Mouse (Mus musculus) midbrain, embryonic 14.5 days (tissue): ENCODE measurements at regions not wholly inside any gene's neighbourhood (a gene's known extent, or its start where the extent isn't known, plus 50 kb on each side); places are given as distances from the start of the nearest gene placed in this dataset.

Experiments used
- ATAC-seq: fragments of 200-750 bp; cut with Nextera tagmentation; 2 replicates; pipeline ENCODE4 v1.8.0; 2017; ENCODE audit warnings: moderate number of reproducible peaks, moderate library complexity; ENCODE audit not compliant: low FRiP score, low TSS enrichment
- DNase-seq: peaks from one replicate; pipeline ENCODE4 v3.0.0-alpha.2; 2015
- H3K27ac ChIP-seq: fragments of 300-500 bp; sonication (generic); replicated peaks from 2 replicates; pipeline ENCODE4 v1.5.1; 2014; ENCODE audit warnings: mild to moderate bottlenecking, low read depth, low read length, moderate library complexity
- H3K27me3 ChIP-seq: fragments of 300-500 bp; sonication (generic); 2 replicates; pipeline ENCODE4 v1.6.1; 2014; ENCODE audit warnings: low read length, control low read depth, mixed read lengths; ENCODE audit not compliant: control insufficient read depth, insufficient read depth
- H3K36me3 ChIP-seq: fragments of 300-500 bp; sonication (generic); 2 replicates; pipeline ENCODE4 v1.6.1; 2014; ENCODE audit warnings: low read length, control low read depth; ENCODE audit not compliant: control insufficient read depth, insufficient read depth
- H3K4me1 ChIP-seq: fragments of 300-500 bp; sonication (generic); 2 replicates; pipeline ENCODE4 v1.6.1; 2014; ENCODE audit warnings: mild to moderate bottlenecking, antibody characterized with exemption, low read length, control low read depth; ENCODE audit not compliant: control insufficient read depth, insufficient read depth
- H3K4me2 ChIP-seq: fragments of 300-500 bp; sonication (generic); 2 replicates; pipeline ENCODE4 v1.6.1; 2014; ENCODE audit warnings: mild to moderate bottlenecking, low read length, moderate library complexity
- H3K4me3 ChIP-seq: fragments of 300-500 bp; sonication (generic); replicated peaks from 2 replicates; pipeline ENCODE4 v1.5.1; 2014; ENCODE audit warnings: low read depth, low read length
- H3K9ac ChIP-seq: fragments of 300-500 bp; sonication (generic); replicated peaks from 2 replicates; pipeline ENCODE4 v1.6.1; 2014; ENCODE audit warnings: mild to moderate bottlenecking, low read length, moderate library complexity
- H3K9me3 ChIP-seq: fragments of 300-500 bp; sonication (generic); 2 replicates; pipeline ENCODE4 v1.6.1; 2016; ENCODE audit warnings: low read length, control low read depth, mixed read lengths; ENCODE audit not compliant: control insufficient read depth
- WGBS: fragments of 180-500 bp; shearing (Covaris S2); extraction: QIAGEN DNeasy Blood & Tissue Kit; methylation state at CpG from one replicate; pipeline ENCODE4 v1.1.7; 2014; 5-methylcytosine and 5-hydroxymethylcytosine counted together

- ATAC-seq = no peak
- no peaks in the 10 kb centered on the region for H3K9me3 ChIP-seq
Measured at GRCm38 (mm10) chr8:101366722-101367121, 1418.7 kb downstream of the Cdh11 start.

GRCm38 (mm10) chr8:101350848-101351247, 1434.6 kb downstream of the Cdh11 start:
- Histone ChIP-seq H3K9me3 (no peaks in the 10 kb centered on the region), H3K36me3 (no peaks in the 10 kb centered on the region), H3K4me3 (no peak overlapping the region), H3K27me3 (no peaks in the 10 kb centered on the region), H3K27ac (no peak overlapping the region), H3K4me2 (no peak overlapping the region), H3K4me1 (0 out of 2 replicates have a peak, but pooled peaks cover 3% of the 10 kb centered on the region), H3K9ac (no peak overlapping the region)
- no peak for ATAC-seq
- DNase-seq = no peak
- WGBS = 70% methylated on average over 5 of the region's 5 CpGs

More at GRCm38 (mm10) chr8:101366722-101367121, 1418.7 kb downstream of the Cdh11 start:
- WGBS = 93% methylated on average over 1 of the region's 1 CpGs
- DNase-seq = no peak
- Histone ChIP-seq H3K4me1 (no peaks in the 10 kb centered on the region), H3K9ac (no peak overlapping the region), H3K27ac (no peak overlapping the region), H3K27me3 (no peaks in the 10 kb centered on the region), H3K4me2 (no peak overlapping the region), H3K36me3 (no peaks in the 10 kb centered on the region), H3K4me3 (no peak overlapping the region)

DNA sequence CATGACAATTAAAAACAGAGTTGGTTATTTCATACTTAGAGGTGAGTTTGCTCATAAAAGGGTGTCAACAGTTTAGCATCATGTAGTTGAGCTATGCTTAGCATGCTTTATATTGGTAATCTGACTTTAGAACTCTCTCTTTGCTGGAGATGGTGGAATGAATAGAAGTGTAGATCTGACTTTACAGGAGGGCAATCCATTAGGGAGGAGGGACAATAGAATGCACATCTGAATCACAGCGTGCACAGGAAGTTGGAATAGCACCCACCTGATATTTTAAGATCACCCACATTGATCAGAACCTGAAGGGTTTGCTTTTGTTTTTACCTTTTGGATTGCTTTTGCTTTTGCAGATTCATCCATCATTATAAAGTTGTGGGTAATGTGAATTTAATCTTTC, 1435.7 kb downstream of the Cdh11 start:
- Histone ChIP-seq H3K9me3 (no peaks in the 10 kb centered on the region), H3K27ac (no peak overlapping the region), H3K4me2 (no peak overlapping the region), H3K4me1 (0 out of 2 replicates have a peak, but pooled peaks cover 3% of the 10 kb centered on the region), H3K4me3 (no peak overlapping the region), H3K36me3 (no peaks in the 10 kb centered on the region), H3K27me3 (no peaks in the 10 kb centered on the region), H3K9ac (no peak overlapping the region)
- no peak for ATAC-seq
- 70% methylated on average over 1 of the region's 1 CpGs for WGBS
- no peak for DNase-seq

DNA sequence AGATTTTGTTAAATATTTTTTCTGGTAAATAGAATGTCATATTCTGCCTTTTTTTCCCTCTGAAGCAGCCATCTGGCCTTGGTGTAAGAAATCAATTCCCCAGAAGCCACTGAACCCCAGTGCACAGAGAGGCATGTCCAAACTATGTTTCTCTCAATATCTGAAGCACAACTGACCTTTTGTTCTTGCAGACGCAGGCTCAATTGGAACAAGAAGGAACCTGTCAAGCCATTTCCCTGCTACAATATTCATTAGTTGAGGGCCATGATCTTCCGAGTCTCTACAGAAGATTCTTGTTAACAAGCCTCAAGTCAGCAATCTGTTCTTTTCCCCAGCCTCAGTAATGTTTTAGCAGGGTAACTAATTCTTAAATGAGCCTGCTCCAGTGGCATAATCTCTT, 1456.2 kb downstream of the Cdh11 start:
- Histone ChIP-seq H3K9ac (no peak overlapping the region), H3K36me3 (no peaks in the 10 kb centered on the region), H3K27me3 (no peaks in the 10 kb centered on the region), H3K4me3 (no peak overlapping the region), H3K4me1 (no peaks in the 10 kb centered on the region), H3K27ac (no peak overlapping the region), H3K9me3 (no peaks in the 10 kb centered on the region), H3K4me2 (no peak overlapping the region)
- WGBS = 7% methylated on average over 2 of the region's 2 CpGs
- ATAC-seq (peak; percentile 34; the same call in 1 of the 2 replicates), DNase-seq (peak; percentile 43)

GRCm38 (mm10) chr8:101328780-101329179, 1456.7 kb downstream of the Cdh11 start:
- no peak overlapping the region for H3K27ac ChIP-seq
- no peak for ATAC-seq
- H3K4me1 ChIP-seq = no peaks in the 10 kb centered on the region
- no peaks in the 10 kb centered on the region for H3K9me3 ChIP-seq
- no peak overlapping the region for H3K4me2 ChIP-seq
- H3K27me3 ChIP-seq = no peaks in the 10 kb centered on the region
- WGBS = 66% methylated on average over 4 of the region's 4 CpGs
- no peak overlapping the region for H3K4me3 ChIP-seq
- H3K9ac ChIP-seq = no peak overlapping the region
- DNase-seq = no peak
- no peaks in the 10 kb centered on the region for H3K36me3 ChIP-seq

- DNase-seq (no peak), ATAC-seq (no peak)
- Histone ChIP-seq H3K4me3 (no peak overlapping the region), H3K27ac (no peak overlapping the region), H3K4me2 (no peak overlapping the region), H3K27me3 (no peaks in the 10 kb centered on the region), H3K36me3 (no peaks in the 10 kb centered on the region), H3K4me1 (no peaks in the 10 kb centered on the region), H3K9ac (no peak overlapping the region), H3K9me3 (no peaks in the 10 kb centered on the region)
- 75% methylated on average over 2 of the region's 2 CpGs for WGBS
Measured at GRCm38 (mm10) chr8:101298571-101298970, 1486.9 kb downstream of the Cdh11 start.

GRCm38 (mm10) chr8:101290031-101290430, 1495.4 kb downstream of the Cdh11 start:
- no peaks in the 10 kb centered on the region for H3K27me3 ChIP-seq
- no peaks in the 10 kb centered on the region for H3K9me3 ChIP-seq
- no peak overlapping the region for H3K4me3 ChIP-seq
- no peak overlapping the region for H3K9ac ChIP-seq
- 72% methylated on average over 2 of the region's 2 CpGs for WGBS
- H3K4me2 ChIP-seq = no peak overlapping the region
- ATAC-seq = no peak
- no peak overlapping the region for H3K27ac ChIP-seq
- no peak for DNase-seq
- no peaks in the 10 kb centered on the region for H3K4me1 ChIP-seq
- no peaks in the 10 kb centered on the region for H3K36me3 ChIP-seq

GRCm38 (mm10) chr8:101242632-101243031, 1542.8 kb downstream of the Cdh11 start:
- Histone ChIP-seq H3K4me1 (no peaks in the 10 kb centered on the region), H3K27ac (no peak overlapping the region), H3K27me3 (no peaks in the 10 kb centered on the region), H3K4me3 (no peak overlapping the region), H3K9me3 (no peaks in the 10 kb centered on the region), H3K9ac (no peak overlapping the region), H3K4me2 (no peak overlapping the region), H3K36me3 (no peaks in the 10 kb centered on the region)
- WGBS = 87% methylated on average over 2 of the region's 2 CpGs
- ATAC-seq (no peak), DNase-seq (no peak)

GRCm38 (mm10) chr8:101241854-101242253, 1543.6 kb downstream of the Cdh11 start:
- Histone ChIP-seq H3K4me2 (no peak overlapping the region), H3K4me3 (no peak overlapping the region), H3K9ac (no peak overlapping the region), H3K36me3 (no peaks in the 10 kb centered on the region), H3K27me3 (no peaks in the 10 kb centered on the region), H3K4me1 (no peaks in the 10 kb centered on the region), H3K9me3 (no peaks in the 10 kb centered on the region), H3K27ac (no peak overlapping the region)
- no peak for DNase-seq
- no peak for ATAC-seq
- WGBS = 93% methylated on average over 4 of the region's 4 CpGs
